Mouse (Mus musculus): ENCODE measurements around the gene Slc39a11. TPM values are rescaled to one million over a fixed set of nuclear protein-coding genes. Genes with fewer than 3 reads are reported as not detected.

Gene Slc39a11
- total RNA-seq, 2 experiments from 2014 or later = 2.9 to 3.7 TPM

GRCm38 (mm10) chr11:113484037-113484436 is 165.8 kb downstream of the Slc39a11 start:
- intact Hi-C loops (cut with DNase I) = no loop called here
- no peak for DNase-seq

GRCm38 (mm10) chr11:113477550-113477949 is 172.3 kb downstream of the Slc39a11 start:
- intact Hi-C loops (cut with DNase I) = no loop called here
- no peak for DNase-seq

GRCm38 (mm10) chr11:113476720-113477119 is 173.2 kb downstream of the Slc39a11 start:
- intact Hi-C loops (cut with DNase I) = no loop called here
- DNase-seq = no peak

GRCm38 (mm10) chr11:113475491-113475890 is 174.4 kb downstream of the Slc39a11 start:
- intact Hi-C loops (cut with DNase I) = no loop called here

GRCm38 (mm10) chr11:113473998-113474534 is 175.8 kb downstream of the Slc39a11 start:
- no peak for DNase-seq
- intact Hi-C loops (cut with DNase I) = no loop called here

More at GRCm38 (mm10) chr11:113475491-113475890, 174.4 kb downstream of the Slc39a11 start:
- DNase-seq = no peak

- intact Hi-C loops (cut with DNase I) = no loop called here
- no peak for DNase-seq
Observed at GRCm38 (mm10) chr11:113471936-113472335, 177.9 kb downstream of the Slc39a11 start.

- intact Hi-C loops (cut with DNase I) = no loop called here
- no peak for DNase-seq
Observed at GRCm38 (mm10) chr11:113469919-113470785, 179.7 kb downstream of the Slc39a11 start.

- no peak for DNase-seq
Observed at GRCm38 (mm10) chr11:113468016-113468415, 181.9 kb downstream of the Slc39a11 start.

GRCm38 (mm10) chr11:113467313-113467811 is 182.5 kb downstream of the Slc39a11 start:
- DNase-seq = no peak

More at GRCm38 (mm10) chr11:113468016-113468415, 181.9 kb downstream of the Slc39a11 start:
- intact Hi-C loops (cut with DNase I) = no loop called here

GRCm38 (mm10) chr11:113460118-113460517 is 189.8 kb downstream of the Slc39a11 start:
- intact Hi-C loops (cut with DNase I) = no loop called here
- no peak for DNase-seq

More at GRCm38 (mm10) chr11:113467313-113467811, 182.5 kb downstream of the Slc39a11 start:
- intact Hi-C loops (cut with DNase I) = no loop called here

GRCm38 (mm10) chr11:113458582-113459210 is 191.2 kb downstream of the Slc39a11 start:
- DNase-seq = no peak
- intact Hi-C loops (cut with DNase I) = no loop called here

- intact Hi-C loops (cut with DNase I) = no loop called here
- no peak for DNase-seq
Observed at GRCm38 (mm10) chr11:113452861-113453568, 196.9 kb downstream of the Slc39a11 start.

GRCm38 (mm10) chr11:113451301-113451700 is 198.6 kb downstream of the Slc39a11 start:
- no peak for DNase-seq
- intact Hi-C loops (cut with DNase I) = no loop called here

- no peak for DNase-seq
- intact Hi-C loops (cut with DNase I) = no loop called here
Observed at GRCm38 (mm10) chr11:113450665-113451064, 199.2 kb downstream of the Slc39a11 start.

GRCm38 (mm10) chr11:113450028-113450427 is 199.9 kb downstream of the Slc39a11 start:
- no peak for DNase-seq
- intact Hi-C loops (cut with DNase I) = no loop called here

GRCm38 (mm10) chr11:113442036-113442435 is 207.8 kb downstream of the Slc39a11 start:
- DNase-seq = no peak
- intact Hi-C loops (cut with DNase I) = no loop called here

- intact Hi-C loops (cut with DNase I) = no loop called here
- DNase-seq = no peak
Observed at GRCm38 (mm10) chr11:113439328-113440030, 210.4 kb downstream of the Slc39a11 start.

- intact Hi-C loops (cut with DNase I) = no loop called here
- no peak for DNase-seq
Observed at GRCm38 (mm10) chr11:113438915-113439314, 211.0 kb downstream of the Slc39a11 start.

- no peak for DNase-seq
- intact Hi-C loops (cut with DNase I) = no loop called here
Observed at GRCm38 (mm10) chr11:113437357-113437756, 212.5 kb downstream of the Slc39a11 start.

- DNase-seq = no peak
Observed at GRCm38 (mm10) chr11:113436299-113436698, 213.6 kb downstream of the Slc39a11 start.

More at GRCm38 (mm10) chr11:113436299-113436698, 213.6 kb downstream of the Slc39a11 start:
- intact Hi-C loops (cut with DNase I) = no loop called here

Data from heart, postnatal 14 days (tissue).